Mouse (Mus musculus) midbrain, embryonic 10.5 days (tissue): ENCODE measurements around the gene Chil4. TPM values are rescaled to one million over a fixed set of nuclear protein-coding genes. Genes with fewer than 3 reads are reported as not detected.
"Not testable (repeated sequence)": the region's sequence is repeated elsewhere in the genome, so short reads cannot be mapped to it uniquely, and the experiment has no call there.

Experiments
- DNase-seq: peaks from one replicate; pipeline ENCODE4 v3.0.0-alpha.2; 2017; ENCODE audit warnings: low spot score
- H3K27ac ChIP-seq: fragments of 300-500 bp; sonication (generic); replicated peaks from 2 replicates; pipeline ENCODE4 v1.5.1; 2016; ENCODE audit warnings: mild to moderate bottlenecking
- H3K27me3 ChIP-seq: fragments of 300-500 bp; sonication (generic); 2 replicates; pipeline ENCODE4 v1.6.1; 2016; ENCODE audit warnings: low read depth, mild to moderate bottlenecking; ENCODE audit not compliant: poor library complexity, severe bottlenecking
- H3K36me3 ChIP-seq: fragments of 300-500 bp; sonication (generic); 2 replicates; pipeline ENCODE4 v1.6.1; 2016; ENCODE audit warnings: mild to moderate bottlenecking, moderate library complexity
- H3K4me1 ChIP-seq: fragments of 300-500 bp; sonication (generic); 2 replicates; pipeline ENCODE4 v1.6.1; 2016
- H3K4me3 ChIP-seq: fragments of 300-500 bp; sonication (generic); 2 replicates; pipeline ENCODE4 v1.5.1; 2016; ENCODE audit warnings: mild to moderate bottlenecking, moderate library complexity
- H3K9me3 ChIP-seq: fragments of 300-500 bp; sonication (generic); replicated peaks from 2 replicates; pipeline ENCODE4 v1.6.1; 2016; ENCODE audit warnings: mild to moderate bottlenecking
- WGBS: fragments of 180-500 bp; shearing (Covaris S2); methylation state at CpG from one replicate; pipeline ENCODE4 v1.1.7; 2016; 5-methylcytosine and 5-hydroxymethylcytosine counted together
- polyA plus RNA-seq: library from polyadenylated mRNA; unstranded; fragments of >200 nt; fragmentation: Nextera tagmentation; extraction: Ambion mirVana; gene quantifications from 2 replicates; pipeline ENCODE4 v1.2.1, GENCODE M21; 2016

Chil4 gene
- not detected in 2 replicates for polyA plus RNA-seq

- Histone ChIP-seq H3K36me3 (no peaks in the 10 kb centered on the region), H3K27me3 (no peaks in the 10 kb centered on the region), H3K27ac (no peak within 1 kb of the TSS), H3K4me1 (no peaks in the 10 kb centered on the region), H3K9me3 (no peaks in the 10 kb centered on the region), H3K4me3 (no peak within 1 kb of the TSS)
- DNase-seq: no peak
- WGBS: 91% methylated on average over 2 of the region's 2 CpGs
Measured at GRCm38 (mm10) chr3:106219407-106219806, at the start of gene Chil4. Gene Chil4 (minus strand): TSS chr3:106219507.

- 82% methylated on average over 2 of the region's 2 CpGs for WGBS
- H3K27ac ChIP-seq: no peak overlapping the region
- no peak for DNase-seq
- no peaks in the 10 kb centered on the region for H3K36me3 ChIP-seq
- H3K4me1 ChIP-seq: no peaks in the 10 kb centered on the region
- 0 out of 2 replicates have a peak, but pooled peaks cover 14% of the 10 kb centered on the region for H3K9me3 ChIP-seq
- no peak overlapping the region for H3K4me3 ChIP-seq
- no peaks in the 10 kb centered on the region for H3K27me3 ChIP-seq
Measured at GRCm38 (mm10) chr3:106265854-106266253, 46.5 kb upstream of the Chil4 start.

- no peak for DNase-seq
- Histone ChIP-seq H3K27me3 (no peaks in the 10 kb centered on the region), H3K4me1 (no peaks in the 10 kb centered on the region), H3K9me3 (0 out of 2 replicates have a peak, but pooled peaks cover 14% of the 10 kb centered on the region), H3K4me3 (no peak overlapping the region), H3K27ac (no peak overlapping the region), H3K36me3 (no peaks in the 10 kb centered on the region)
Measured at GRCm38 (mm10) chr3:106264854-106265253, 45.5 kb upstream of the Chil4 start.

- 91% methylated on average over 11 of the region's 11 CpGs for WGBS
- H3K27me3 ChIP-seq, DNase-seq, H3K4me3 ChIP-seq, H3K27ac ChIP-seq, H3K4me1 ChIP-seq, H3K36me3 ChIP-seq: not testable (repeated sequence)
- peaks cover 71% of the 10 kb centered on the region for H3K9me3 ChIP-seq
Measured at GRCm38 (mm10) chr3:106257076-106257475, 37.8 kb upstream of the Chil4 start.

DNA sequence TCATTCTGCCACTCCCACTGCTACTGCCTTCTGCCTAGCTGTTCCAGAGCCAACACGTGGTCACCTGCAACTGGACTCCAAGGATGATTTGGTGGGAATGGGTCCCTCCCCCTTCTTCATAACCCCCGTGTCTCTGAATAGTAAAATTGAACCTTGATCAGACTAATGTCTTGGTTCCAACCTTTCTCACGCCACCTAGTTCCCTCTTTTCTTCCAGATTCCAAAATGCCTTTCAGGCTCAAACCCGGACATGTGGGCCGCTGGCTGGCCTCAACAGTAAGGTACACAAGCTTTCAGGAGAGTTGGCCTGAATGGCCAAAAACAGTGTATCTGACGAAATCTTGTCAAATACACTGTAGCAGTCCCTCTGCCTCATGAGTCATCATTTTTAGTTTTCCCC lies 33.4 kb upstream of the Chil4 start:
- Histone ChIP-seq H3K4me3 (no peak overlapping the region), H3K4me1 (peaks cover 21% of the 10 kb centered on the region), H3K27me3 (no peaks in the 10 kb centered on the region), H3K36me3 (peaks cover 7% of the 10 kb centered on the region; the same call in 1 of the 2 replicates), H3K9me3 (peaks cover 64% of the 10 kb centered on the region), H3K27ac (no peak overlapping the region)
- WGBS: 87% methylated on average over 6 of the region's 6 CpGs
- DNase-seq: no peak

- not testable (repeated sequence) for H3K4me3 ChIP-seq, H3K27me3 ChIP-seq
- WGBS: 39% methylated on average over 5 of the region's 5 CpGs
- Histone ChIP-seq H3K4me1 (peaks cover 21% of the 10 kb centered on the region), H3K9me3 (peaks cover 59% of the 10 kb centered on the region), H3K36me3 (peaks cover 10% of the 10 kb centered on the region; the same call in 1 of the 2 replicates), H3K27ac (peak overlapping the region; percentile 67)
- DNase-seq: peak; percentile 61
Measured at GRCm38 (mm10) chr3:106250763-106251399, 31.6 kb upstream of the Chil4 start.

DNA sequence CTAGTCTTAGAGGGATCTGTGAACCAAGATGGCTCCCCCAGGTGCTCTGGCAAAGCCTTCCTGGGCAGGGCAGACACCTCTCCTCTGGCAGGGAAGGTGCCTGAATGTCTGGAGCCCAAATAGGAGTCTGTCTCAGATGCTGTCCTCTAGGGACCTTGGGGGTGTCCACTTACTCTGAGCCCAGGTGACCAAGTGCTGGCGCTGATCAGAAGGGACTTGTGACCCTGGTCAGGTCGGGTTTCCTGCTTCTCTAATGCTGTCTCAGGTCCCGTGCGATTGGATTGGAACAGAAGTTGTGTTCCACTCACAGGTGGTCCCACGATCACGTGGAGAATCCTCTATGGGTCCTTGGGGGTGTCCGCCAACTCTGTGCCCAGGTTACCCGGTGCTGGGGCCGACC lies 28.1 kb upstream of the Chil4 start:
- H3K27me3 ChIP-seq, DNase-seq, H3K4me3 ChIP-seq, H3K27ac ChIP-seq, H3K36me3 ChIP-seq: not testable (repeated sequence)
- Histone ChIP-seq H3K4me1 (peaks cover 21% of the 10 kb centered on the region), H3K9me3 (peaks cover 34% of the 10 kb centered on the region)
- WGBS: 88% methylated on average over 9 of the region's 9 CpGs

DNA sequence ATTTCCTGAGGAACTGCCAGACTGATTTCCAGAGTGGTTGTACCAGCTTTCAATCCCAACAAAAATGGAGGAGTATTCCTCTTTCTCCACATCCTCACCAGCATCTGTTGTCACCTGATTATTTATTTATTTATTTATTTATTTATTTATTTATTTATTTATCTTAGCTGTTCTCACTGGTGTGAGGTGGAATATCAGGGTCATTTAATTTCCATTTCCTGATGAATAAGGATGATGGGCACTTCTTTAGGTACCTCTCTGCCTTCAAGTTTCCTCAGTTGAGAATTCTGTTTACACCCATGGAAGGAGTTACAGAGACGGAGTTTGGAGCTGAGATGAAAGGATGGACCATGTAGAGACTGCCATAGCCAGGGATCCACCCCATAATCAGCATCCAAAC lies 20.9 kb upstream of the Chil4 start:
- H3K4me1 ChIP-seq, H3K27me3 ChIP-seq, H3K27ac ChIP-seq, DNase-seq, H3K36me3 ChIP-seq, H3K4me3 ChIP-seq: not testable (repeated sequence)
- 88% methylated on average over 1 of the region's 1 CpGs for WGBS
- H3K9me3 ChIP-seq: peaks cover 20% of the 10 kb centered on the region

DNA sequence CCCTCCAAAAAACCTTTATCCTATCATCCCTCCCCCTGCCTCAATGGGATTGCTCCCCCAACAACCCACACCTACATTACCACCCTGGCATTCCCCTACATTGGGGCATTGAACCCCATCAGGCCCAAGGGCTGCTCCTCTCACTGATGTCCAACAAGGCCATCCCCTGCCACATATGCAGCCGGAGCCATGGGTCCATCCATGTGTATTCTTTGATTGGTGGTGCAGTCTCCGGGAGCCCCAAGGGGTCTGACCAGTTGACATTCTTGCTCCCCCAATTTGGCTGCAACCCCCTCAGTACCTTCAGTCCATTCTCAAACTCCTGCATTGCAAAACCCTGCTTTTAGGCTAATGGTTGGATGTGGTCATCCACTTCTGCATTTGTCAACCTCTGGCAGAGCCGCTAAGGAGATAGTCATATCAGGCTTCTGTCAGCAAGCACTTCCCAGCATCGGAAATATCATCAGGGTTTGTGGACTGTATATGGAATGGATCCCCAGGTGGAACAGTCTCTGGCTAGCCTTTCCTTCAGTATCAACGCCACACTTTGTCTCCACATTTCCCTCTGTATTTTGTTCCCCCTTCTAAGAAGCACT lies 20.0 kb upstream of the Chil4 start:
- Histone ChIP-seq H3K9me3 (peaks cover 20% of the 10 kb centered on the region), H3K27me3 (no peaks in the 10 kb centered on the region), H3K27ac (no peak overlapping the region), H3K4me3 (no peak overlapping the region), H3K4me1 (no peaks in the 10 kb centered on the region), H3K36me3 (no peaks in the 10 kb centered on the region)
- no peak for DNase-seq
- WGBS: 90% methylated on average over 5 of the region's 5 CpGs

DNA sequence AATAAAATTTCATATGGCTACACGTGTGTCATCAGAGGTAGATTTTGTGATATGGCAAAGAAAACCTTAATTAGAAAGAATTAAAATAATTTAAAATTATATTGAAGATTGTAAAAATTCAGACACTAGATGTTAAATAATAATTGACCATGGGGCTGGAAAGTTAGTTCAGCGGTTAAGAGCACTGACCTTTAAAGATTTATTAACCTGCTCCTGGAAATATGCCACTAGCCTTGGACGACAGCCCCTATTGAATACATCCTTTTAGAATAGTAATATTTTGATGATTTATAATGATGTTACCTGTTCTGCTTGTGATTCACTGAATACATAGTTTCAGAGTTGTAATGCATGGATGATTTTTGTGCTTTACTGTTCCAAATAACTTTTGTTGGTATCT lies 4.1 kb upstream of the Chil4 start:
- WGBS: 73% methylated on average over 3 of the region's 3 CpGs
- H3K4me1 ChIP-seq, H3K9me3 ChIP-seq, H3K27ac ChIP-seq, H3K27me3 ChIP-seq, H3K36me3 ChIP-seq, DNase-seq, H3K4me3 ChIP-seq: not testable (repeated sequence)

DNA sequence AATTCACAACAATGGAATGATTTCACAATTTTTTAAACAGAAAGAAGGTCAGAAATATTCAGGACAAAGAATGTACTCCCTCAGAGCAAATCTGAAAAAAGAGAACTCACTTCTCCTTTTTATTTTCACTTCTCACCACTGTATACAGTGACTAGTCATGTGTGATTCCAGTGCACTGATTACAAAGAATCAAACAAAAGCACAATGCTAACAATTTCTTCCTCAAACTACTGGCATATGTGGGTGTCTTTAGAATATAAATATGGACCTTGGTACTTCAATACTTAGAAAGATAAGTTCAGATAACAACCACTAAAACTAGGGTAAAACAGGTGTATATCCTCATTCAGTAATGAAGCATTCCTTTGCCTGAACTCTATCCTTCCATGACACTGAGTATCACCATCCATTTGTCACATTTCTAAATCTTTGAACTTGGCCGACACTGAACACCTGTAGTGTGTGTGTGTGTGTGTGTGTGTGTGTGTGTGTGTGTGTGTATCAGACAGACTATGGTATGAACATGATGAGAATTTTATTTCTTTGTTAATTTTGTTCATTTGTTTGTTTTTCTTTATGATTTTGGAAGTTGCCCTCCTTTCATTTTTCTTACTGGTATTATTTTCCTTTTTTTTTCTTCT lies 2.4 kb upstream of the Chil4 start:
- no peak overlapping the region for H3K4me3 ChIP-seq
- no peaks in the 10 kb centered on the region for H3K4me1 ChIP-seq
- H3K27ac ChIP-seq: no peak overlapping the region
- no peak for DNase-seq
- WGBS: 89% methylated on average over 1 of the region's 1 CpGs
- H3K27me3 ChIP-seq: no peaks in the 10 kb centered on the region
- H3K9me3 ChIP-seq: 0 out of 2 replicates have a peak, but pooled peaks cover 3% of the 10 kb centered on the region
- H3K36me3 ChIP-seq: no peaks in the 10 kb centered on the region

GRCm38 (mm10) chr3:106218284-106218954 lies 888 bp downstream of the Chil4 start:
- 85% methylated on average over 4 of the region's 4 CpGs for WGBS
- DNase-seq: not testable (repeated sequence)

DNA sequence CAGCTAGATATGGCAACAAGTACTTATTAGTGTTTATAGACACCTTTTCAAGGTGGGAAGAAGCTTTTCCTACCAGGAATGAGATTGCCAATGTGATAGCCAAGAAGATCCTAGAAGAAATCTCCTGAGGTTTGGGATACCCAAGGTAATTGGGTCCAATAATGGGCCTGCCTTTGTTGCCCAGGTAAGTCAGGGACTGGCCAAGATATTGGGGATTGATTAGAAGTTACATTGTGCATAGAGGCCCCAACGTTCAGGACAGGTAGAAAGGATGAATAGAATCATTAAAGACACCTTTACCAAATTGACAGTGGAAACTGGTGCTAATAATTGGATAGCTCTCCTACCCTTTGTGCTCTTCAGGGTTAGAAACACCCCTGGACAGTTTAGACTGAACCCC lies 21.3 kb downstream of the Chil4 start:
- not testable (repeated sequence) for H3K27ac ChIP-seq, H3K36me3 ChIP-seq, DNase-seq, H3K4me3 ChIP-seq, H3K4me1 ChIP-seq, H3K27me3 ChIP-seq
- H3K9me3 ChIP-seq: peaks cover 25% of the 10 kb centered on the region
- 70% methylated on average over 1 of the region's 1 CpGs for WGBS

More at GRCm38 (mm10) chr3:106218284-106218954, 888 bp downstream of the Chil4 start:
- H3K36me3 ChIP-seq, H3K27ac ChIP-seq, H3K4me1 ChIP-seq, H3K4me3 ChIP-seq, H3K9me3 ChIP-seq, H3K27me3 ChIP-seq: not testable (repeated sequence)
